Comparison of ENCODE assay signal across 12 mouse cellular contexts in genomic region chr2:74136624-74137003, GRCm38 (mm10).
A peak's percentile ranks its signal among the peaks of the same experiment; 100 is the strongest.
DNase-seq lines count a peak whose midpoint lies in the region; ATAC-seq and TF ChIP-seq lines count a peak whose summit lies in the region.
"Had no signal": no experiment of that assay in that cellular context is flagged by ENCODE, and none has a peak within 500 bp of the region (broad histone marks: within the 10 kb centered on the region; RNA-seq: fewer than 3 reads in every experiment).

No protein-coding gene starts in this region.

- H3K27ac ChIP-seq in heart, postnatal 0 days (ENCODE audit: low read depth), result no peak overlapping the region
- H3K27ac ChIP-seq: embryonic facial prominence, embryonic 12.5 days; heart, embryonic 15.5 days had no signal

- WGBS in heart, postnatal 0 days, result 25% methylated on average over 9 of the region's 9 CpGs

- H3K36me3 ChIP-seq in heart, postnatal 0 days (replicated peaks; ENCODE audit: control insufficient read depth, insufficient read depth, low read length), result no peaks in the 10 kb centered on the region
- H3K36me3 ChIP-seq: embryonic facial prominence, embryonic 12.5 days; heart, embryonic 15.5 days had no signal

- TF ChIP-seq CTCF in heart, postnatal 0 days (IDR thresholded peaks at IDR 0.05; ENCODE audit: low read depth), result no peak

- intact Hi-C loops in heart, postnatal 14 days (cut with DNase I), result no loop called here
- intact Hi-C loops in left cerebral cortex, postnatal 4 days (cut with DNase I), result no loop called here
- intact Hi-C loops in gastrocnemius, postnatal 36 days (cut with DNase I), result no loop called here

- no peak overlapping the region for H3K9ac ChIP-seq in heart, postnatal 0 days (replicated peaks; ENCODE audit: low read depth, low read length)
- H3K9ac ChIP-seq: embryonic facial prominence, embryonic 12.5 days; heart, embryonic 15.5 days had no signal

- H3K4me1 ChIP-seq in heart, postnatal 0 days (ENCODE audit: control insufficient read depth, insufficient read depth), result no peaks in the 10 kb centered on the region
- H3K4me1 ChIP-seq: heart, embryonic 15.5 days had no signal

- no peak overlapping the region for H3K4me3 ChIP-seq in heart, postnatal 0 days (ENCODE audit: low read depth, low read length)
- H3K4me3 ChIP-seq: embryonic facial prominence, embryonic 12.5 days; heart, embryonic 15.5 days had no signal

- TF ChIP-seq EP300 in heart, postnatal 0 days (IDR thresholded peaks at IDR 0.05; ENCODE audit: low read depth), result no peak

- H3K4me2 ChIP-seq in heart, postnatal 0 days (ENCODE audit: low read depth, low read length), result no peak overlapping the region
- H3K4me2 ChIP-seq: embryonic facial prominence, embryonic 12.5 days had no signal

- H3K9me3 ChIP-seq in heart, postnatal 0 days (replicated peaks; ENCODE audit: control insufficient read depth, low read length), result no peaks in the 10 kb centered on the region
- H3K9me3 ChIP-seq: embryonic facial prominence, embryonic 12.5 days; heart, embryonic 15.5 days had no signal

- ATAC-seq in heart, postnatal 0 days (ENCODE audit: insufficient read depth, low read depth), result 0 out of 2 replicates have a peak, but pooled peaks have one; percentile 33

- no peak for DNase-seq in heart, postnatal 0 days (ENCODE audit: low spot score)
- no peak for DNase-seq in heart, postnatal 14 days
- DNase-seq in Muller cell, postnatal 12 days (ENCODE audit: inconsistent ontology term), result peak; percentile 21
- DNase-seq in cerebellum, postnatal 25 days, result peak; percentile 20 to 56
- DNase-seq in left cerebral cortex, postnatal 4 days, result peak; percentile 70
- no peak for DNase-seq in gastrocnemius, postnatal 36 days
- no peak for DNase-seq in thymus, postnatal 4 days
- no peak for DNase-seq in spleen, adult 18-20 months
- DNase-seq: adrenal gland, postnatal 36 days; lung, postnatal 36 days had no signal

- H3K27me3 ChIP-seq in heart, postnatal 0 days (ENCODE audit: control insufficient read depth, insufficient read depth, low read length), result no peaks in the 10 kb centered on the region
- H3K27me3 ChIP-seq: heart, embryonic 15.5 days had no signal

Comparison
In these comparisons a context has a peak if more than half of its experiments do, and no peak if none do; other contexts are left out.
1. DNase-seq: peak in Muller cell, postnatal 12 days (single experiment), cerebellum, postnatal 25 days (2 of 2) and left cerebral cortex, postnatal 4 days (single experiment); none in heart, postnatal 0 days (single experiment), heart, postnatal 14 days (0 of 2), gastrocnemius, postnatal 36 days (0 of 2), thymus, postnatal 4 days (single experiment) and spleen, adult 18-20 months (0 of 2).